Mouse (Mus musculus) intestine, embryonic 15.5 days (tissue): ENCODE data around the gene Rnf31. TPM values are rescaled to one million over a fixed set of nuclear protein-coding genes. Genes with fewer than 3 reads are reported as not detected.
A peak's percentile ranks its signal among the peaks of the same experiment; 100 is the strongest.

Experiments used
- ATAC-seq: fragments of 200-750 bp; cut with Nextera tagmentation; 2 replicates; pipeline ENCODE4 v1.8.0; 2017; ENCODE audit warnings: moderate TSS enrichment, moderate library complexity
- H3K27ac ChIP-seq: fragments of 300-500 bp; sonication (generic); 2 replicates; pipeline ENCODE4 v1.5.1; 2015; ENCODE audit warnings: mild to moderate bottlenecking, inconsistent platforms
- H3K27me3 ChIP-seq: fragments of 300-500 bp; sonication (generic); replicated peaks from 2 replicates; pipeline ENCODE4 v1.6.1; 2015; ENCODE audit warnings: inconsistent platforms
- H3K36me3 ChIP-seq: fragments of 300-500 bp; sonication (generic); 2 replicates; pipeline ENCODE4 v1.6.1; 2015; ENCODE audit warnings: inconsistent platforms
- H3K4me1 ChIP-seq: fragments of 300-500 bp; sonication (generic); replicated peaks from 2 replicates; pipeline ENCODE4 v1.6.1; 2015; ENCODE audit warnings: inconsistent platforms
- H3K4me2 ChIP-seq: fragments of 300-500 bp; sonication (generic); replicated peaks from 2 replicates; pipeline ENCODE4 v1.6.1; 2015; ENCODE audit warnings: mild to moderate bottlenecking, inconsistent platforms
- H3K4me3 ChIP-seq: fragments of 300-500 bp; sonication (generic); replicated peaks from 2 replicates; pipeline ENCODE4 v1.5.1; 2015; ENCODE audit warnings: inconsistent platforms
- H3K9ac ChIP-seq: fragments of 300-500 bp; sonication (generic); 2 replicates; pipeline ENCODE4 v1.6.1; 2015; ENCODE audit warnings: inconsistent platforms
- H3K9me3 ChIP-seq: fragments of 300-500 bp; sonication (generic); 2 replicates; pipeline ENCODE4 v1.6.1; 2016; ENCODE audit warnings: inconsistent platforms
- WGBS: fragments of 180-500 bp; shearing (Covaris S2); methylation state at CpG from one replicate; pipeline ENCODE4 v1.1.7; 2015; 5-methylcytosine and 5-hydroxymethylcytosine counted together
- polyA plus RNA-seq: library from polyadenylated mRNA; unstranded; fragments of >200 nt; fragmentation: Nextera tagmentation; extraction: Ambion mirVana; gene quantifications from 2 replicates; pipeline ENCODE4 v1.2.1, GENCODE M21; 2015

Rnf31 gene
- polyA plus RNA-seq: 15.7 and 16.3 TPM in 2 replicates

- H3K9me3 ChIP-seq: no peaks in the 10 kb centered on the region
- H3K27ac ChIP-seq: peak within 1 kb of the TSS; percentile 98
- H3K36me3 ChIP-seq: peaks cover 18% of the 10 kb centered on the region
- H3K4me1 ChIP-seq: peaks cover 20% of the 10 kb centered on the region
- under 1% methylated on average over 33 of the region's 33 CpGs for WGBS
- peak within 1 kb of the TSS; percentile 91 for H3K9ac ChIP-seq
- peak within 1 kb of the TSS; percentile 90 for H3K4me3 ChIP-seq
- ATAC-seq: peak; percentile 92
- H3K27me3 ChIP-seq: no peaks in the 10 kb centered on the region
- peak within 1 kb of the TSS; percentile 85 for H3K4me2 ChIP-seq
Measured at GRCm38 (mm10) chr14:55591331-55591891, at the start of gene Rnf31. TSS of gene Rnf31 (plus strand) at chr14:55591708.

- no peak for ATAC-seq
Measured at GRCm38 (mm10) chr14:55542268-55542667, 49.2 kb upstream of the Rnf31 start.

GRCm38 (mm10) chr14:55544334-55544733 is 47.2 kb upstream of the Rnf31 start:
- no peaks in the 10 kb centered on the region for H3K27me3 ChIP-seq
- H3K36me3 ChIP-seq: peaks cover 41% of the 10 kb centered on the region
- no peaks in the 10 kb centered on the region for H3K9me3 ChIP-seq
- ATAC-seq: no peak
- H3K27ac ChIP-seq: no peak overlapping the region
- WGBS: 85% methylated on average over 9 of the region's 9 CpGs
- peaks cover 15% of the 10 kb centered on the region for H3K4me1 ChIP-seq
- no peak overlapping the region for H3K4me3 ChIP-seq
- H3K4me2 ChIP-seq: no peak overlapping the region
- H3K9ac ChIP-seq: no peak overlapping the region

More at GRCm38 (mm10) chr14:55542268-55542667, 49.2 kb upstream of the Rnf31 start:
- no peaks in the 10 kb centered on the region for H3K9me3 ChIP-seq
- whole genome bisulfite sequencing: 94% methylated on average over 12 of the region's 12 CpGs
- no peak overlapping the region for H3K4me2 ChIP-seq
- H3K36me3 ChIP-seq: peaks cover 28% of the 10 kb centered on the region
- no peaks in the 10 kb centered on the region for H3K27me3 ChIP-seq
- no peak overlapping the region for H3K4me3 ChIP-seq
- no peak overlapping the region for H3K9ac ChIP-seq
- no peak overlapping the region for H3K27ac ChIP-seq
- H3K4me1 ChIP-seq: peaks cover 15% of the 10 kb centered on the region

GRCm38 (mm10) chr14:55550191-55550590 is 41.3 kb upstream of the Rnf31 start:
- H3K27me3 ChIP-seq: no peaks in the 10 kb centered on the region
- peaks cover 25% of the 10 kb centered on the region for H3K36me3 ChIP-seq
- no peaks in the 10 kb centered on the region for H3K9me3 ChIP-seq
- no peak overlapping the region for H3K27ac ChIP-seq
- no peak for ATAC-seq
- H3K4me1 ChIP-seq: no peaks in the 10 kb centered on the region
- no peak overlapping the region for H3K4me3 ChIP-seq
- H3K9ac ChIP-seq: no peak overlapping the region
- no peak overlapping the region for H3K4me2 ChIP-seq
- WGBS: 90% methylated on average over 6 of the region's 6 CpGs

GRCm38 (mm10) chr14:55551347-55551746 is 40.2 kb upstream of the Rnf31 start:
- H3K9me3 ChIP-seq: no peaks in the 10 kb centered on the region
- H3K36me3 ChIP-seq: peaks cover 17% of the 10 kb centered on the region
- H3K4me3 ChIP-seq: no peak overlapping the region
- no peak overlapping the region for H3K9ac ChIP-seq
- 74% methylated on average over 5 of the region's 5 CpGs for WGBS
- no peak for ATAC-seq
- H3K27ac ChIP-seq: no peak overlapping the region
- no peaks in the 10 kb centered on the region for H3K27me3 ChIP-seq
- no peaks in the 10 kb centered on the region for H3K4me1 ChIP-seq
- no peak overlapping the region for H3K4me2 ChIP-seq

- Histone ChIP-seq H3K4me2 (no peak overlapping the region), H3K4me3 (no peak overlapping the region), H3K27me3 (no peaks in the 10 kb centered on the region), H3K9me3 (no peaks in the 10 kb centered on the region), H3K27ac (no peak overlapping the region), H3K4me1 (no peaks in the 10 kb centered on the region), H3K9ac (no peak overlapping the region), H3K36me3 (peaks cover 14% of the 10 kb centered on the region)
- WGBS: 89% methylated on average over 8 of the region's 8 CpGs
- no peak for ATAC-seq
Measured at GRCm38 (mm10) chr14:55551794-55552193, 39.7 kb upstream of the Rnf31 start.

GRCm38 (mm10) chr14:55554635-55555034 is 36.9 kb upstream of the Rnf31 start:
- Histone ChIP-seq H3K9me3 (no peaks in the 10 kb centered on the region), H3K4me3 (no peak overlapping the region), H3K27me3 (no peaks in the 10 kb centered on the region), H3K27ac (no peak overlapping the region), H3K4me2 (no peak overlapping the region), H3K9ac (no peak overlapping the region), H3K36me3 (no peaks in the 10 kb centered on the region), H3K4me1 (no peaks in the 10 kb centered on the region)
- ATAC-seq: peak; percentile 44; the same call in 1 of the 2 replicates

GRCm38 (mm10) chr14:55555788-55556187 is 35.7 kb upstream of the Rnf31 start:
- Histone ChIP-seq H3K36me3 (no peaks in the 10 kb centered on the region), H3K4me2 (no peak overlapping the region), H3K4me1 (no peaks in the 10 kb centered on the region), H3K9me3 (no peaks in the 10 kb centered on the region), H3K27ac (no peak overlapping the region), H3K4me3 (no peak overlapping the region), H3K9ac (no peak overlapping the region), H3K27me3 (no peaks in the 10 kb centered on the region)
- 75% methylated on average over 3 of the region's 3 CpGs for WGBS
- ATAC-seq: no peak

- Histone ChIP-seq H3K4me1 (peaks cover 10% of the 10 kb centered on the region), H3K27ac (peak overlapping the region; percentile 64; the same call in 1 of the 2 replicates), H3K4me3 (no peak overlapping the region), H3K9ac (no peak overlapping the region), H3K9me3 (no peaks in the 10 kb centered on the region), H3K36me3 (no peaks in the 10 kb centered on the region), H3K4me2 (0 out of 2 replicates have a peak overlapping the region, but pooled peaks have one; percentile 17), H3K27me3 (no peaks in the 10 kb centered on the region)
- ATAC-seq: no peak
- 25% methylated on average over 5 of the region's 5 CpGs for WGBS
Measured at GRCm38 (mm10) chr14:55557003-55557402, 34.5 kb upstream of the Rnf31 start.

- no peak overlapping the region for H3K4me3 ChIP-seq
- ATAC-seq: no peak
- peaks cover 13% of the 10 kb centered on the region for H3K4me1 ChIP-seq
- H3K4me2 ChIP-seq: no peak overlapping the region
- H3K9me3 ChIP-seq: no peaks in the 10 kb centered on the region
- H3K36me3 ChIP-seq: no peaks in the 10 kb centered on the region
- 0 out of 2 replicates have a peak overlapping the region, but pooled peaks have one; percentile 64 for H3K27ac ChIP-seq
- WGBS: 86% methylated on average over 3 of the region's 3 CpGs
- no peak overlapping the region for H3K9ac ChIP-seq
- H3K27me3 ChIP-seq: no peaks in the 10 kb centered on the region
Measured at GRCm38 (mm10) chr14:55557587-55557986, 33.9 kb upstream of the Rnf31 start.

GRCm38 (mm10) chr14:55558740-55559448 is 32.6 kb upstream of the Rnf31 start:
- Histone ChIP-seq H3K4me3 (no peak overlapping the region), H3K9ac (no peak overlapping the region), H3K4me2 (peak overlapping the region; percentile 68), H3K9me3 (no peaks in the 10 kb centered on the region), H3K27me3 (no peaks in the 10 kb centered on the region), H3K27ac (peak overlapping the region; percentile 97; the same call in 1 of the 2 replicates), H3K4me1 (peaks cover 13% of the 10 kb centered on the region), H3K36me3 (no peaks in the 10 kb centered on the region)
- ATAC-seq: no peak
- 52% methylated on average over 6 of the region's 6 CpGs for WGBS

- Histone ChIP-seq H3K36me3 (peaks cover 7% of the 10 kb centered on the region; the same call in 1 of the 2 replicates), H3K4me3 (peak within 1 kb of the TSS; percentile 61), H3K9me3 (no peaks in the 10 kb centered on the region), H3K27me3 (no peaks in the 10 kb centered on the region), H3K4me1 (peaks cover 13% of the 10 kb centered on the region), H3K4me2 (peak within 1 kb of the TSS; percentile 68), H3K9ac (peak within 1 kb of the TSS; percentile 74), H3K27ac (peak within 1 kb of the TSS; percentile 97)
- ATAC-seq: peak; percentile 89
- WGBS: under 1% methylated on average over 27 of the region's 27 CpGs
Measured at GRCm38 (mm10) chr14:55559799-55560201, 31.7 kb upstream of the Rnf31 start, which contains the start of gene Dcaf11. TSS of gene Dcaf11 (plus strand) at chr14:55560006.
